Mouse (Mus musculus) heart, postnatal 25 days (tissue): ENCODE results near the gene Zbtb9. TPM values are rescaled to one million over a fixed set of nuclear protein-coding genes. Genes with fewer than 3 reads are reported as not detected.

ENCODE experiments used
- DNase-seq: peaks from one replicate; pipeline ENCODE4 v3.0.0; 2022; ENCODE audit warnings: low spot score
- intact Hi-C: fragments of 180-260 bp; cut with DNase I; formaldehyde crosslinking; loops from one replicate; pipeline ENCODE4 v1.15.1; 2025
- total RNA-seq, 2 experiments: library from RNA; stranded (reverse); gene quantifications; 2 replicates each; pipeline ENCODE4 v1.2.3; 2021

Gene Zbtb9
- total RNA-seq, 2 experiments from 2014 or later: 2.9 to 3.8 TPM

DNA sequence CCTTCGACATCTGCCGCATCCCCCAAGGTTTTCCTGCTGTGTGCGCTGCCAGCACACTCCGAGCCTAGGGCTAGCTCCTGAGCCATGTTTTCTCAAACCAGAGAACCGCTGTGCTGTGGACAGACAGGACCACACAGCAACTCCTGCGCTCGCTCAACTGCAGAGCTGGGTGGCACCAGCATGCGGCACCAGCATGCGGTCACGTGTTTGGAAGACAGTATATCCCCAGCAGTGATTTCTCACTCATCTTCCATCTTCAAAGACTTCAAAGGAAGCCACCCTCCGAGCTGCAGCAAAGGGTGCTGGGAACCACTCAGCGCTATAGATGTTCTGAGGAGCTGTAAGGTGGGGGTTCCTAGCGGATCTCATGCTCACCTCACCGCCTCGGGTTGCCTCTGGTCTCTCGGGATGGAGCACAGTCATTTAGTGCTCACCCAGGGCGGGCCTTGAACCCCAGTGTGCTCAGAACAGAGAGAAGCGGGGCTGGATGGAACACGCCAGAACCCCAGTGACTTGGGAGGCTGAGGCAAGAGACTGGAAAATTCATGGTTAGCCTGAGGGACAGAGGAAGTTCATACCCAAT is 32.0 kb downstream of the Zbtb9 start:
- no peak for DNase-seq
- intact Hi-C loops: no loop called here

DNA sequence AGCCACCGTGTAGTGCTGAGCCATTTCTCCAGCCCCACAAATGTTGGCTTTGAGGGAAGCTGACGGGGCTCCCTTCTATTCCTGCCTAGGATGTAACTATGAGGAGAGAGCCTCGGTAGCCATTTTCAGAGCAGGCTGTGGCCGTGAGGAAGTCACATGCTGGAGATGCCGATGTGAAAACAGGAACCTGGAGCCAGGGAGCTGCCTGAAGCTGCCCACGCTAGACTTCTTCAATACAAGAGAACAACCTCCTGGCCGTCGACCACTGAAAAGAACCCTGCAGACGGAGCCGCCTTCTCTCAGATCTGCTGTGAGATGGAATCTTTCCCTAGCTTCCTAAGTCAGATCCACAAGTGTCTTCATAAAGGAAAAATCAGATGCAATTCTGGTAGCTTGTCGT is 32.7 kb downstream of the Zbtb9 start:
- intact Hi-C loops: no loop called here
- DNase-seq: no peak

DNA sequence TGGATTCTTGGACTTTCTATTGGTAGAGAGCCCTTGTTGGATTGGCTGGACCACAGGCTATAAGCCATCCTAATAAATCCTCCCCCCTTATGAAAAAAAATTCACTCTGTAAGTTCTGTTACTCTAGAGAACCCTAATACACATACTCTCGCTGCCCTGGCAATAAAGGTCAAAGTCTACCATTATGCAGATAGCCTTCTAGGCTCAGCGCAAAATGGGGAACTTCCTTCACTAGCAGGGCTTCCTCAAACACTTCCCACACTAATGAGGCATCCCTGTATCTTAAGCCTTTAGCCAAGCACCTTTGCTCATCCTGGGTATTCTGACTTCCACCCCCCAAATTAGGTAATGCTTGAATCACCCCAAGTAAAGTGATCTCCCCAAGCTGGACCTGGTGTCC is 35.3 kb downstream of the Zbtb9 start:
- intact Hi-C loops: no loop called here

DNA sequence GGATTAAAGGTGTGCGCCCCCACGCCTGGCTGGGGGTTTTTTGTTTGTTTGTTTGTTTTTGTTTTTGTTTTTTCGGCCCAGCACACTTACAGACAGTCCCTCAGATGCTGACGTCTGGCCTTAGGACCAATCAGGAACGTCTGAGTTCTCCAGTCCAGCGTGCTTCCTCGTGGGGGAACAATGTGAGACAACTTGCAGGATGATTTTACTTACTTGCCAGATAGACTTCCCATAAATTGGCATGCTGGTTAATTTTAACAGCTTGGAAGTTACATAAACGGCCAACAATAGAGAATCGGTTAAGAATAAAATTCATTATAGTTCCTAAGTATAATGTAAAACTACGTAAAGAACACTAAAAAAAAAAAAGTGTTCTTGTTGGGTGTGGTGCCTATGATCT is 38.2 kb downstream of the Zbtb9 start:
- intact Hi-C loops: no loop called here
- no peak for DNase-seq

More for the DNA sequence above, 35.3 kb downstream of the Zbtb9 start:
- DNase-seq: no peak

DNA sequence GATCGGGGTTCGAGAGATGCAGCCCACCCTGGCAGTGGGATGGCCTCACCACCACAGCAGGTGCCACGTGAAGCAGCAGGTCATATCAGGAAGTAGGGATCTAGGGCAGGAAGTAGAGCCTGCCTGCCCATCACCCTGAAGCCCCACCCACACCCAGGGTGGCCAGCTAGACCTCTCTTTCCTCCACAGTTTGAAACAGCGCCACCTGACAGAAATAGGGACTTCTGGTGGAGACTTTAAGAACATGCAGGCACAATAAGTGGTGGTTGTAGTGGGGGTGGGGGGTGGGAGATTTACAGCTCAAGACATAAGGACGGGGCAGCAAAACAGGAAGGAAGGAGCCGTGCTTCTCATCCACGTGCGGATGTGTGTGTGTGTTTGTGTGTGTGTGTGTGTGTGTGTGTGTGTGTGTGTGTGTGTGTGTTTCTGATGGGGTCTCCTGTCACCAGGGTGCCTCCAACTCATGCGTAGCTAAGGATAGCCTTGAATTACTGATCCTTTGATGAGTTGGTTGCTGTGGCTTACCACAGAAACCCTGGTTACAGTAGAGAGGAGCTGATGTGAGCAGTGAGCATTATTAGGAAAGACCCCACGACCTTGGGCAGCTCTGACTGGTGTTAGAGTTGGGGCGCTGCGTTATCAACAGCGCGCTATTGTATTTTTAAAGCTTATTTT is 39.2 kb downstream of the Zbtb9 start:
- no peak for DNase-seq
- intact Hi-C loops: no loop called here

DNA sequence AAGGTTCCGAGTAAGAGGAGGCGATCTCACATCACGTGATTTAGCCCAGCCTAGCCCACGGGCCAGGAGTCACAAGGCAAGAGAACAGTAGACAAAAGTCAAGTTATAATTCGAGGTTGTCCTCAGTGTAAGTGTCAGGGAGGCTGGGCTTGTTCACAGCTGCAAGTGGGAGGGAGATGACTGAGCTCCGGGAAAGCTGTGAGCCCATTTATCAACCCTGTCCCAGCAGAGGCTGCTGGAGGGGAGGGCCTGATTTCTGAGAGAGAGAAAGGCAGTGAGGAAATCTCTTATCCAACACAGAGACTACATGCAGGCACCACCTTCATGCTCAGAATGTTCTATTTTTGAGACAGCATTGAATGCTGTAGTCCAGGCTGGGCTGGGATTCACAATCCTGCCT is 39.9 kb downstream of the Zbtb9 start:
- DNase-seq: no peak
- intact Hi-C loops: no loop called here

DNA sequence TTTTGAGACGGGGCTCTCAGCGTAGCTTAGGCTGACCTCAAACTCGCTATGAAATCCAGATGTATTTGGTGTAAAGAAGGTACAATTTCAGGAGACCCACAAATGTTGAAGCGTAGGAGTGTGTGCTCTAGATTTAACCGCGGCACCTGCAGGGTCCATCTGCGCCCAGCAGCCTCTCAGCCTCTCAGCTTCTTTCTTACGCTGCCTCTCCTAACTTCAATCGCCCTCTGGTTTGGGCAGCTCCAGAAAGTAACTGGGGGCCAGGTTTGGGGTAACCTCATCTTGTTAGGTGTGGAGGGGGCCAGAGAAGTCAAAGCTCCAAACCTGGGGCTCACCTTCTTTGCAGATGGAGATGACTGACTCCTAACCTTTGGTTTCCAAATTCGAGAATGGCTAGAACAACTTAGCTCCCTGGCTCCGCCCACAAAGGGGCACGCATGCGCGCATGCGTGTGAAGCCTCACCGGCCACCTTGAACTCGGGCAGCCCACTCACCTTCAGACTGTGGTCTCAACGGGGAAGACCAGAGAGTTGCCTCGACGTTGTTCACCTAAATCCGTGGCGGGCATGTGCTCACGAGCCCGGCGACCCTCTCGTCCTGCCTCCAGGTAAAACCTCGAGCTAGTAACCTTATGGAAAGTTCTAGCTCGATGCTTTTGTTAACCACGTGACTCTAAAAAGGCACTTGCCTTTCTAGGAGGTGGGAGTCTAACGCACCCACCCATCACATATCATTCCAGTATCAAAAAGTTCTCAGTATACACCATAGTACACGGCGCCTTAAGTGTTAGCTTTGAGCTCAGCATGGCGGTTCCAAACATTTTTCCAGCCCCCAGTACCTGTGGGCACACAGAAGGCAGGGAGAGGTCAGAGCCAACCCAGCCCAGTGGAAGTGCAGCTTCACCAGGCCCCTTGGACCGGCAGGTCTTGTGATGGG is 44.9 kb downstream of the Zbtb9 start:
- intact Hi-C loops: no loop called here
- peak; percentile 60 for DNase-seq

DNA sequence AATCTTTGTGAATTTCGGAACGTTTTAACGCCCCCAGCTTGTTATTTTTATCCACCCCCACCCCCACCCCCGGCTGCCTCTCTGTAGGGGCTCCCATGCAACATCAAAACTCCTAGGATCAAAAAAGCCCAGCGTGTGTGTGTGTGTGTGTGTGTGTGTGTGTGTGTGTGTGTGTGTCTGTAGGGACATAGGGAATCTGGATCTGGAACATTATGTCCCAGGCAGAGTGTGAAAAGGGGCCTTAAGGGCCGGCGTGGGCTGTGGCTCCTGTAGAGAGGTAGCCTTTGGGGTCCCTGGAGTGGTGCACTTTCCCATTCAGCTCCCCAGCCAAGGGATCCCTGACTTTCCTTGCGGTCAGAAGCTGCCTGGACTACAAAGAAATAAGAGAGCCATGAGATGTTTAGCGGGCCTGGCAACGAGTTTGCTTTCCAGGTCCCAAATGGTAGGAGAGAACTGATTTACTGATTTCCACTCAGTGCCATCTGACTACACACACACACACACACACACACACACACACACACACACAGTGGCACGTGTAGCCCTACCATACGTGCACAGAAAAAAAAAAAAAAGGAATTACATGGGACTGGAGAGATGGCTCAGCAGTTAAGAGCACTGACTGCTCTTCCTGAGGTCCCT is 45.7 kb downstream of the Zbtb9 start:
- intact Hi-C loops: no loop called here
- DNase-seq: no peak

DNA sequence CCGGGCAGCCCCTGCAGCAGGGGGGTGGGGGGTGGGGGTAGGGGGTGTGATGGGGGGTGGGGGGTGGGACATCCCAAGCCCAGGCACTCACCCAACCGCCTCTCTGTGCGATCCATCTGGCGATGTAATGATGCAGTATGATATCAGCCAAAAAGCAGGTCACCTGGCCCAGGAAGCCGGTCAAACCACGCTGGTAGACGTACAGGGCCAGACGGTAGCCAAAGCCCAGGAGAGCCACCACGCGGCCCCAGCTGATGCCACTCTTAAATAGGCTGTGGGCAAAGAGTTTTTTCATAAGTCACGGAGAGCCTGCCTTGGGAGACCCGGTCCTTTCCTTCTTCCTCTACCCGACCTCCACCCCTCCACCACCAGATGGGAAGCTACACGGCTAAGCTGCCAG is 48.1 kb downstream of the Zbtb9 start:
- intact Hi-C loops: loop anchor here (2.0 kb wide), 1 partner anchor 48 kb away; the partner anchor contains the start of gene Zbtb9
- no peak for DNase-seq

DNA sequence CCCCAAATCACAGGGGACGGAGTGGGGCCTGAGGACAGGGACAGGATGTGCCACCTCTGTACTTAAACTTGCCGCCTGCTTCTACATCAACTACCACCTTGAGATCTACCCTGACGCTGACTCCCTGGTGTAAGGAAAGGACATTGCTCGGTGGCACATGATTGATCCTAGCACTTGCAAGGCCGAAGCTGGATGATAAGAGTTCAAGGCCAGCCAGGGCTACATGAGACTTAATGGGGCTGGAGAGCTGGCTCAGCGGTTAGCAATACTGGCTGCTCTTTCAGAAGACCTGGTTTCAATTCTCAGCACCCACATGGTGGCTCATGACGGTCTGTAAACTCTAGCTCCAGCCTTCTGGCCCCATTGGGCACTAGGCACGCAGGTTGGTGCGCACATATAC is 48.8 kb downstream of the Zbtb9 start:
- intact Hi-C loops: loop anchor here (2.0 kb wide), 1 partner anchor 49 kb away; the partner anchor contains the start of gene Zbtb9
- no peak for DNase-seq

DNA sequence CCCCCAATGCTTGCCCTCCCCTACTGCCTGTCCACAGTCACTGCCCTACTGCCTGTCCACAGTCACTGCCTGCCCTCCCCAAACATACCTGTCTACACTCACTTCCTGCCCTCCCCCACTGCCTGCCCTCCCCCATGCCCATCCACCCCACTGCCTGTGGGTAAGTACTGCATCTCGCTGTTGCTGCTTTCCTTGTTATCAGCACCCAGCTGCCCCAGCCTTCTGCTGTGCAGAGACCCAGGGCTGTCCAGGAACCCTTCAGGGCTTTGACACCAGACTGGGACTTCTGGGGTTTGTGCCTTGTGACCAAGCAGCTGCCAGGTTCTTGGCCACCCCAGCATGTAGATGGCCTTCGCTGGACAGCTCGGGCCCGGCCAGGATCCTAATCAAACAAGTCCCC is 50.4 kb downstream of the Zbtb9 start:
- DNase-seq: no peak
- intact Hi-C loops: no loop called here

DNA sequence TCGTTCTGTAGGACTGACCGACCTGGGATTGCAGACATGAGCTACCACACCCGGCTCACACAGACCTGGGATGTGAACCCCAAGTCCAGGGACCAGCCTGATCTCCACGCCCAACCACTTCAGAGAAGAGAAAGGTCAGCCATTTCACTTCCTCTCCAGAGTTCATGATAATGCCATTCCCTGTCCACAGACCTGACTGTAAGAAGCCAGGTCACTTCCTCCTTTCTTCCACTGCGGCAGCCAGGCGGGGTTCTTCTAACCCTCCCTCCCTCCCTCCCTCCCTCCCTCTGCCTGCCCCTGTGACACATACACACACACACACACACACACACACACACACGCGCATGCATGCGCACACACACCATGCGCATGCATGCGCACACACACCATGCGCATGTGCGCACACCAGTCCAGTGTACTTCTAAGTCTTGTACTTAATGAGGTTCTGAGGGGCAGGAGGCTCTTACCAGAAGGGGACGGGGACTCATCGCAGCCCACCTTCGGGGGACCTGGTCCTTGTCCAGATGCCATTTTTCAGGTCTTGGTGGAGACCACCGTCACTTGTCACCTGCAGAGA is 52.4 kb downstream of the Zbtb9 start:
- intact Hi-C loops: no loop called here
- no peak for DNase-seq

DNA sequence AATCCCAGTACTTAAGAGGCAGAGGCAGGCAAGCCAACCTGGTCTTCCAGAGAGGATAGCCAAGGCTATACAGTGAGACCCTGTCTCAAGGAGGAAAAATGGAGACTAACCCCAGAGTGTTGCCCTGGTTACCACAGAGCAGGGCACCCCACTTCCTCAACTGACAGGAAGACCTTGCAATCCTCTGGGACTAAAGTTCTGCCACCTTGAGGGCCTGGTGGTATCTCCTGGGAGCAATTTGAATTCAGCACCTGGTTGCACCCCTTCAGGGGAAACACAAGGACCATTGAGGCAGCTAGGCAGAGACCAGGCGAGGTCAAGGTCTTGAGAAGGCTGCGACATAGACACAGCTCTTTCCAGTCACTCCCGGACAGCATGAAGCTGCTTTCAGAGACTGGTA is 53.0 kb downstream of the Zbtb9 start:
- no peak for DNase-seq
- intact Hi-C loops: no loop called here

DNA sequence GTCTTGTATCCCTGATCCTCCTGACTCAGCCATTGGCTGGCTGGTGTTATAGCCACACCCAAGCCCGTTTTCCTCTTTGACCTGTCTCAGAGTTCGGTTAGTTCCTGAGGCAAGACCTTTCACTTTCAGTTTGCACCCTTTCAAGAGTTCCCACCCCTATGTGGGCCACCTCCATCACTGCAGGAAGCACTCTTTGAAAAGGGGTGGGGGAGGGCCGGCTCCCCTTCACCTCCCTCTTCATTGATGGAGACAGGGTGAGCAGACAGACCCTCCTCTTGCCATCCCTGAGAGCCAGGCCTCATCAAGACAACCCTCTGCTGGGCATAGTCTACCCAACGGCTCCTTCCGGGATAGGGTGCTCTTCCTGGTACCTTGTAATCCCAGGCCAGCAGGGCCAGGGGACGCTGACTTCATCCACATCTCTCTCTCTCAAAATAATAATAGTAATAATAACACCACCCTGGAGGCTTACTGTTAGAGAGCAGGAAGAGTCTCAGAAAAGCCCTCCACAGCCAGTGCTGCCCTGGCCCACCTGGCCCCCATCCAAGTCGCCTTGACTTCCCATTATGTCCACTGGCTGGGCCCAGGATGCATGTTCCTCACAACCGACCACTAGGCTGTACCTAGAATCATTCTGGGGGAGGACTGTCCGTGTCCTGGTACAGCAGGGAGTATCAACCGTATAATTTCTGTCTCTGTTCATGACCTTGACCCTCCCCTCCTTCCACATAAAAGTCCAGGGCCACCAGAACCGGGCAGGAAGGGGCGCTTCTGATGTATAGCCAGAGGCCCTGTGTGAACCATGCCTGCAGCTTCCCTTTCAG is 54.7 kb downstream of the Zbtb9 start:
- intact Hi-C loops: no loop called here
- DNase-seq: no peak

DNA sequence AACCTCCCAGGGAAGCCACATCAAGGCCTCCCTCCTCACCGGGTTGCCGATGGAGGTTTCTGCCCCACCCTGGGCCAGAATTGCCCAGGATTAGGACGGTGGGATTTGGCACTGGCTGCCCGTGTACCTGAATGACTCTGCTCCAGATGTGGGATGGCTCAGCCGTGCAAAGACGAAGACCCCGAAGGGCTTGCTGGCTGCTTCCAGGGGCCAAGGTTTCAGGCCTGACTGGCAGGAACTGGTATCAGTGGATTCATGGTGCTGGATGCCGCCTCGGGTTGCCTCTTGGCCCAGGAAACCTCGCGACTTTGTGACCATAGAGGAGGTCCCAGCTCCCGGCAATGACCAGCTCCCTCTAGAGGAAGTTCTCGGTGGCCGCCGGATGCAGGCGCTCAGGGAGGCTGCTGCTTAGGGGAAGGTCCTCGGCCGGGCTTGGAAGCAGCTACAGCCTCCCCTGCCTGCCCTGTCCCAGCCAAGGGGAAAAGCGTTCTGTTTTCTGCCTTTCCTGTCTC is 55.4 kb downstream of the Zbtb9 start:
- DNase-seq: peak; percentile 82
- intact Hi-C loops: no loop called here

DNA sequence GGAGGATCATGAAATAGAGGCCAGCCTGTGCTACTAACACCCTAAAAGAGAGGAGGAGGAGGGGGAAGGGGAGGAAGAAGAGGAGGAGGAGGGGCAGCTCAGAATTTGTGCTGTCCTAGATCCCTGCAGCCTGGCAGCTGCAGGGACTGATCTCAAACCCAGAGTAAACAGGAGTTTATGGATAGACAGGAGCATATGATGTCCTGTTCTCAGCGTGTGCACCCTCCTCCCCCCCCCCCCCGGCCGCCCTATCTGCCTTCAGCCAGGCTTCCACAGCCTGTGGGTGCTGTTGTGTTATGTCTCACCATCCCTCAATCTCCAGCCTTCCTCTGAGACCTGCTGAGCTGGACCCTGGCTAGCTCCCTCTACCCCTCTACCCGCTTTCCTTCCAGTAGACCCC is 55.9 kb downstream of the Zbtb9 start, which contains the start of gene Bak1:
Gene Bak1 (minus strand): TSS at position 101 of the 400 bp plus-strand sequence.
- DNase-seq: no peak
- intact Hi-C loops: no loop called here

DNA sequence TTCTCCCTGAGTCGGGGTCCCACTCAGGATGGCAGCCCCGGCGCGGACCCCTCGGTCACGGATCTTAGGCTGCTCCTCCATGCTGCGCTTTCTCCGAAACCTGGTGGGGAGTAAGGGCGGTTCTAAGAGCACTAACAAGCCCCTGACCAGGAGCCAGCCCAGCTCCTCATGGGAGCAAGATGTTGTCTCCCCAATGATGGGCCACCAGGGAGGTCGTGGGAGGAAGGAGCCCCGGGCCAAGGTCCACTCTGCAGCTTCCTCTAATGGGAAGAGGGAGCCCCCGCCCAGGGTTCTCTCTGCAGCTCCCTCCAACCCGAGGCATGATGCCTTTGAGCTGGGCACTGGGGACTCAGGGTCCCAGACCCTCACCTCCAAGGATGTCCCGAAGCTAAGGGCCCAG is 56.5 kb downstream of the Zbtb9 start:
- no peak for DNase-seq
- intact Hi-C loops: no loop called here

DNA sequence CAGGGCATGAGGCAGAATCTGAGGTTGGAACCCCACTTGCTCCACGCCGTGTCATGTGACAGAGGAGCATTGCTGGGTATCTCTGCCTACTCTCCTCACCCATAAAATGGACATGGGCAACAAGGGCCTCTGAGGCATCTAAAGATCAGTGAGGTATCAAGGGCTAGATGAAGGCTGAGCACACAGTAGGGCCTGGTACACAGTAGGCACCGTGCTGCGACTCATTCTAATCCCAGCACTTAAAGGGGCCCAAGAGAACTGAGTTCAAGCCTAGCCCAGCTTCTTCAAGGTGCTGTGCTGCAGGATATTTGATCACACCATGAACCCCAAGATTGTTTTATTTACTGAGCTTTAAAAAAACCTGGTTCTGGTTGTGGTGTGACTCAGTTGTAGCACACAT is 57.9 kb downstream of the Zbtb9 start:
- intact Hi-C loops: loop anchor here (5.0 to 10.0 kb wide), 2 partner anchors 161 to 494 kb away; partner anchors contain the start of gene Grm4
- no peak for DNase-seq

DNA sequence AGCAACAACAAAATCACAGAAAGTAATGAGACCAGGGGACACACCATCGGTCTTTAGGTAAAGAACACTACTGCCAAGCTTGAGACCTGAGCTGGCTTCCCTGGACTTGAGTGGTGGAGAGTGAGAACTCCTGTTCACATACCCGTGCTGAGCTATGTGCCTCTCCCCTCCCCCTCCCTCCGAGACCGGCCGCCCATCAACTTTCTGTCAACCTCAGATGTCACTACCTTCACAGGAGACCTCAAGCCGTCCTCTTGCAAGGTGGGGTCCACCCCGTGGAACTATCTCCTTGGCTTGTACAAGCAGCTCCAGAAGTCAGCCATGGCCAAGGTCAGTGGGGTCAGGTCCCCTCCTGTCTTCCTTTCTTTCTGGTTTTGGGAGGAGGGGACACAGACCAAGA is 59.4 kb downstream of the Zbtb9 start:
- intact Hi-C loops: loop anchor here (5.0 to 10.0 kb wide), 2 partner anchors 160 to 492 kb away; partner anchors contain the start of gene Grm4
- no peak for DNase-seq
